Mouse (Mus musculus) small intestine, adult 2 months (tissue): Measurements from ENCODE around the gene Tex44. TPM values are rescaled to one million over a fixed set of nuclear protein-coding genes. Genes with fewer than 3 reads are reported as not detected.
A peak's percentile ranks its signal among the peaks of the same experiment; 100 is the strongest.

Experiments used
- H3K27ac ChIP-seq: fragments of 200-500 bp; 2 replicates; pipeline ENCODE4 v1.5.1; 2012; ENCODE audit warnings: low read depth, low read length, control low read depth, inconsistent platforms; ENCODE audit not compliant: insufficient read depth
- H3K27me3 ChIP-seq: fragments of 200-500 bp; 2 replicates; pipeline ENCODE4 v1.6.1; 2012; ENCODE audit warnings: mild to moderate bottlenecking, moderate library complexity, low read length, inconsistent platforms; ENCODE audit not compliant: control insufficient read depth, insufficient read depth
- H3K36me3 ChIP-seq: fragments of 200-500 bp; 2 replicates; pipeline ENCODE4 v1.6.1; 2012; ENCODE audit warnings: mild to moderate bottlenecking, low read length, control low read depth, inconsistent platforms; ENCODE audit not compliant: control insufficient read depth, insufficient read depth
- H3K4me1 ChIP-seq: fragments of 200-500 bp; 2 replicates; pipeline ENCODE4 v1.6.1; 2012; ENCODE audit warnings: low read length, inconsistent platforms, mixed read lengths; ENCODE audit not compliant: control insufficient read depth, insufficient read depth, insufficient read length
- H3K4me3 ChIP-seq: fragments of 200-500 bp; 2 replicates; pipeline ENCODE4 v1.5.1; 2012; ENCODE audit warnings: low read depth, mild to moderate bottlenecking, control low read depth, inconsistent platforms, low read length, moderate library complexity
- CTCF ChIP-seq: fragments of 200-500 bp; IDR thresholded peaks from 2 replicates; pipeline ENCODE4 v1.5.1; 2012; ENCODE audit warnings: low read depth, mild to moderate bottlenecking, control low read depth, inconsistent platforms, low read length, moderate library complexity, mixed read lengths; ENCODE audit not compliant: insufficient replicate concordance, insufficient read length; ENCODE audit errors: extremely low read depth
- POLR2A ChIP-seq: fragments of 200-500 bp; IDR thresholded peaks from 2 replicates; pipeline ENCODE4 v1.6.1; 2012; ENCODE audit warnings: low read depth, mild to moderate bottlenecking, control low read depth, inconsistent platforms, low read length, moderate library complexity
- WGBS: fragments of 180-500 bp; shearing (Covaris S2); methylation state at CpG from one replicate; pipeline ENCODE4 v1.1.7; 2018; 5-methylcytosine and 5-hydroxymethylcytosine counted together
- polyA plus RNA-seq: library from polyadenylated mRNA; depleted of rRNA; stranded (reverse); fragments of >200 nt; gene quantifications from 2 replicates; pipeline ENCODE4 v1.2.3, GENCODE M21; 2012

The Tex44 gene
- polyA plus RNA-seq, 1 experiment, result not detected

- Histone ChIP-seq H3K36me3 (no peaks in the 10 kb centered on the region), H3K27me3 (no peaks in the 10 kb centered on the region), H3K4me3 (no peak overlapping the region), H3K4me1 (peaks cover 13% of the 10 kb centered on the region; the same call in 1 of the 2 replicates), H3K27ac (peak overlapping the region; percentile 50)
- 21% methylated on average over 8 of the region's 8 CpGs for WGBS
- TF ChIP-seq POLR2A (no peak), CTCF (no peak)
Observed at GRCm38 (mm10) chr1:86406914-86407313, 19.2 kb upstream of the Tex44 start.

- no peak for TF ChIP-seq POLR2A
- TF ChIP-seq CTCF, result no peak
- 51% methylated on average over 10 of the region's 10 CpGs for WGBS
Observed at GRCm38 (mm10) chr1:86408515-86408914, 17.6 kb upstream of the Tex44 start.

GRCm38 (mm10) chr1:86409476-86409875, 16.7 kb upstream of the Tex44 start:
- TF ChIP-seq CTCF (no peak), POLR2A (no peak)
- Histone ChIP-seq H3K36me3 (no peaks in the 10 kb centered on the region), H3K27me3 (no peaks in the 10 kb centered on the region), H3K4me3 (no peak overlapping the region), H3K27ac (no peak overlapping the region), H3K4me1 (peaks cover 13% of the 10 kb centered on the region; the same call in 1 of the 2 replicates)
- 94% methylated on average over 2 of the region's 2 CpGs for WGBS

More at GRCm38 (mm10) chr1:86408515-86408914, 17.6 kb upstream of the Tex44 start:
- H3K4me3 ChIP-seq, result no peak overlapping the region
- H3K4me1 ChIP-seq, result peaks cover 13% of the 10 kb centered on the region; the same call in 1 of the 2 replicates
- no peaks in the 10 kb centered on the region for H3K36me3 ChIP-seq
- H3K27ac ChIP-seq, result no peak overlapping the region
- no peaks in the 10 kb centered on the region for H3K27me3 ChIP-seq

- no peaks in the 10 kb centered on the region for H3K36me3 ChIP-seq
- H3K27ac ChIP-seq, result no peak overlapping the region
- no peak for TF ChIP-seq POLR2A
- no peak for TF ChIP-seq CTCF
- H3K27me3 ChIP-seq, result no peaks in the 10 kb centered on the region
- 57% methylated on average over 5 of the region's 5 CpGs for WGBS
- peaks cover 4% of the 10 kb centered on the region for H3K4me1 ChIP-seq
- H3K4me3 ChIP-seq, result no peak overlapping the region
Observed at GRCm38 (mm10) chr1:86414715-86415114, 11.4 kb upstream of the Tex44 start.

- H3K27ac ChIP-seq, result peak overlapping the region; percentile 46; the same call in 1 of the 2 replicates
- no peaks in the 10 kb centered on the region for H3K36me3 ChIP-seq
- TF ChIP-seq CTCF (no peak), POLR2A (no peak)
- 32% methylated on average over 2 of the region's 2 CpGs for WGBS
- H3K27me3 ChIP-seq, result no peaks in the 10 kb centered on the region
- H3K4me1 ChIP-seq, result peaks cover 4% of the 10 kb centered on the region
- no peak overlapping the region for H3K4me3 ChIP-seq
Observed at GRCm38 (mm10) chr1:86415144-86415543, 11.0 kb upstream of the Tex44 start.

- WGBS, result 44% methylated on average over 7 of the region's 7 CpGs
- Histone ChIP-seq H3K27ac (peak overlapping the region; percentile 46; the same call in 1 of the 2 replicates), H3K4me1 (peaks cover 4% of the 10 kb centered on the region), H3K36me3 (no peaks in the 10 kb centered on the region), H3K4me3 (no peak overlapping the region), H3K27me3 (no peaks in the 10 kb centered on the region)
- TF ChIP-seq CTCF, result peak; percentile 58; the same call in 1 of the 2 replicates
- no peak; the same call in 1 of the 2 replicates for TF ChIP-seq POLR2A
Observed at GRCm38 (mm10) chr1:86415612-86416184, 10.4 kb upstream of the Tex44 start.

GRCm38 (mm10) chr1:86416321-86416720, 9.8 kb upstream of the Tex44 start:
- no peak overlapping the region for H3K4me3 ChIP-seq
- peaks cover 4% of the 10 kb centered on the region for H3K4me1 ChIP-seq
- TF ChIP-seq CTCF (no peak), POLR2A (no peak)
- H3K27ac ChIP-seq, result no peak overlapping the region
- no peaks in the 10 kb centered on the region for H3K36me3 ChIP-seq
- WGBS, result 58% methylated on average over 6 of the region's 6 CpGs
- no peaks in the 10 kb centered on the region for H3K27me3 ChIP-seq
